Mouse (Mus musculus): Measurements from ENCODE around the gene Sulf2. TPM values are rescaled to one million over a fixed set of nuclear protein-coding genes. Genes with fewer than 3 reads are reported as not detected.

The Sulf2 gene
- polyA plus RNA-seq, 1 experiment: 119 TPM

DNA sequence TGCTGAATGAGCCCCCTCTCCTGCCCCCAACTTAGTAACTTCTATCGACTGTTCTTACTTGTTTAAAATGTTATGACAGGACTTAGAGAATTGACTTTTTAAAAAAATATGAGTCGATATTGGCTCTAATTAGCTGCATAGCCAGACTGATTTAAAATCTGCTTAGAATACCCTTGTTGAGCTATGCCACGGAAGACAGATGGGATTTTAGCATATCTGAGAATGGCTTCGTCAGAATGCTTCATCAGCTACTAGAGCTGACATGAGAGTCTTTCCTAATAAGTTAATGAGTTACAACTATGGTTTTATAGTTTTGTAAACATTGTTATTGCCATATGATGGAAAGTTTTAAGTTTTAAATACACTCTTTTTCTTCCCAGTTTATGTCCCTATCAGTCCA is 130.8 kb downstream of the Sulf2 start:
- no peaks in the 10 kb centered on the region for H3K9me3 ChIP-seq (replicated peaks; ENCODE audit: control insufficient read depth, insufficient read depth, low read length, poor library complexity, severe bottlenecking)
- no peak overlapping the region for H3K4me3 ChIP-seq (ENCODE audit: low read depth, low read length)
- no peak for TF ChIP-seq CTCF (IDR thresholded peaks at IDR 0.05; ENCODE audit: low read depth, low read length)
- TF ChIP-seq POLR2A (IDR thresholded peaks at IDR 0.05; ENCODE audit: insufficient read depth, low read length): no peak
- TF ChIP-seq EP300 (IDR thresholded peaks at IDR 0.05; ENCODE audit: insufficient read depth, low read depth, low read length): no peak
- no peaks in the 10 kb centered on the region for H3K36me3 ChIP-seq (ENCODE audit: control insufficient read depth, insufficient read depth, low read length, poor library complexity, severe bottlenecking)
- no peaks in the 10 kb centered on the region for H3K27me3 ChIP-seq (ENCODE audit: control insufficient read depth, insufficient read depth, low read length, poor library complexity, severe bottlenecking)
- no peak overlapping the region for H3K27ac ChIP-seq (ENCODE audit: insufficient read depth, low read length)
- peaks cover 8% of the 10 kb centered on the region for H3K4me1 ChIP-seq (ENCODE audit: control insufficient read depth, insufficient read depth, low read length)
- H3K9ac ChIP-seq (ENCODE audit: low read depth, poor library complexity, severe bottlenecking): no peak overlapping the region

DNA sequence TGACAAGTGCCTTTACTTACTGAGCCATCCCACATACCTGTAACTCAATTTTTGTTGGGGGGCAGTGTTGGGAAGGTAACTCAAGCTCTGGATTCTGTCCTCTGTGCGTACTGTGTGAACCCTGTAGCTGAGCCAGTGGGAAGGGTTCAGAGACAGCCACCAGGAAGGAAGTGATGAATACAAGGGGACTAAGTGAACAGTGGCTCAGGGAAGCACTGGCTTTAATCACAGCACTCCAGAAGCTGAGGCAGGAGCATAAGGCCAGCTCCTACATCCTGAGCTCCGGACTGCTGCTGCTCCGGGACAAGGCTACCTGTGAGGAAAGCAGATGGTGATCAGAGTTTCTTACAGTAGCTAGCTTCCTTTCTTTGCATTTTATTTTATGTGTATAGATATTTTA is 131.4 kb downstream of the Sulf2 start:
- no peaks in the 10 kb centered on the region for H3K27me3 ChIP-seq (ENCODE audit: control insufficient read depth, insufficient read depth, low read length, poor library complexity, severe bottlenecking)
- peak overlapping the region; percentile 20; the same call in 1 of the 2 replicates for H3K27ac ChIP-seq (ENCODE audit: insufficient read depth, low read length)
- no peak overlapping the region for H3K9ac ChIP-seq (ENCODE audit: low read depth, poor library complexity, severe bottlenecking)
- H3K4me3 ChIP-seq (ENCODE audit: low read depth, low read length): no peak overlapping the region
- TF ChIP-seq POLR2A (IDR thresholded peaks at IDR 0.05; ENCODE audit: insufficient read depth, low read length) (no peak), EP300 (IDR thresholded peaks at IDR 0.05; ENCODE audit: insufficient read depth, low read depth, low read length) (no peak), CTCF (IDR thresholded peaks at IDR 0.05; ENCODE audit: low read depth, low read length) (no peak)
- H3K9me3 ChIP-seq (replicated peaks; ENCODE audit: control insufficient read depth, insufficient read depth, low read length, poor library complexity, severe bottlenecking): no peaks in the 10 kb centered on the region
- no peaks in the 10 kb centered on the region; the same call in 1 of the 2 replicates for H3K36me3 ChIP-seq (ENCODE audit: control insufficient read depth, insufficient read depth, low read length, poor library complexity, severe bottlenecking)
- peaks cover 5% of the 10 kb centered on the region for H3K4me1 ChIP-seq (ENCODE audit: control insufficient read depth, insufficient read depth, low read length)

Other genes starting within 250 kb of the Sulf2 start
- gene Ncoa3, start 163.0 kb downstream of the Sulf2 start, polyA plus RNA-seq (2011; ENCODE audit: insufficient read depth, insufficient read length, low read depth, missing spikeins): 118 and 124 TPM in 2 replicates

Measured in ES-Bruce4 (cell line).